In genomic region chr10:79920056-79920890, GRCm38 (mm10) we compare ENCODE assay signal across 10 mouse cellular contexts. TPM values are rescaled to one million over a fixed set of nuclear protein-coding genes. Genes with fewer than 3 reads are reported as not detected.
DNase-seq lines count a peak whose midpoint lies in the region; ATAC-seq and TF ChIP-seq lines count a peak whose summit lies in the region.
"Had no signal": no experiment of that assay in that cellular context is flagged by ENCODE, and none has a peak within 500 bp of the region (broad histone marks: within the 10 kb centered on the region; RNA-seq: fewer than 3 reads in every experiment).

No protein-coding gene starts in this region.

- no peak for TF ChIP-seq CTCF in stomach, postnatal 0 days (IDR thresholded peaks at IDR 0.05; ENCODE audit: low read depth)

- peak; percentile 49 for DNase-seq in embryo, embryonic 10 days (ENCODE audit: low spot score)
- DNase-seq in embryo, embryonic 11 days: no peak
- DNase-seq in stomach, postnatal 0 days (ENCODE audit: low spot score): no peak
- no peak for DNase-seq in limb, embryonic 14.5 days (ENCODE audit: low spot score)
- DNase-seq in urinary bladder, adult 2 months (ENCODE audit: low spot score): no peak
- no peak for DNase-seq in adrenal gland, adult 18-20 months (ENCODE audit: low spot score in 2 of 2)
- DNase-seq in right cerebral cortex, postnatal 10 days (ENCODE audit: low spot score in 2 of 2): no peak

- no peak for ATAC-seq in stomach, embryonic 14.5 days (ENCODE audit: insufficient number of reproducible peaks, insufficient read depth, low FRiP score, low read depth)
- ATAC-seq in stomach, postnatal 0 days (ENCODE audit: low FRiP score, low TSS enrichment): no peak
- no peak for ATAC-seq in limb, embryonic 14.5 days (ENCODE audit: low FRiP score, low read depth)

- H3K27me3 ChIP-seq in stomach, embryonic 14.5 days (ENCODE audit: control insufficient read depth, insufficient read depth, low read length): peaks cover 50% of the 10 kb centered on the region
- peaks cover 2% of the 10 kb centered on the region; the same call in 1 of the 2 replicates for H3K27me3 ChIP-seq in stomach, postnatal 0 days (ENCODE audit: control insufficient read depth, insufficient read depth, low read length)
- peaks cover 61% of the 10 kb centered on the region for H3K27me3 ChIP-seq in limb, embryonic 14.5 days (ENCODE audit: control insufficient read depth, insufficient read depth, low read length)

- no peak overlapping the region for H3K27ac ChIP-seq in stomach, embryonic 14.5 days (ENCODE audit: low read length)
- H3K27ac ChIP-seq in stomach, postnatal 0 days (replicated peaks): no peak overlapping the region
- no peak overlapping the region for H3K27ac ChIP-seq in limb, embryonic 14.5 days (replicated peaks; ENCODE audit: low read depth, low read length)

- no peak for TF ChIP-seq EP300 in stomach, postnatal 0 days (optimal IDR thresholded peaks at IDR 0.05)

- 17% methylated on average over 26 of the region's 26 CpGs for WGBS in stomach, embryonic 14.5 days
- 33% methylated on average over 24 of the region's 26 CpGs for WGBS in stomach, postnatal 0 days
- WGBS in limb, embryonic 14.5 days: 22% methylated on average over 26 of the region's 26 CpGs

- no peaks in the 10 kb centered on the region for H3K9me3 ChIP-seq in stomach, embryonic 14.5 days (ENCODE audit: control insufficient read depth, low read depth, low read length)
- H3K9me3 ChIP-seq in stomach, postnatal 0 days (ENCODE audit: control insufficient read depth, low read length): no peaks in the 10 kb centered on the region
- no peaks in the 10 kb centered on the region for H3K9me3 ChIP-seq in limb, embryonic 14.5 days (ENCODE audit: control insufficient read depth, low read length)

- no peaks in the 10 kb centered on the region for H3K36me3 ChIP-seq in stomach, embryonic 14.5 days (ENCODE audit: control insufficient read depth, insufficient read depth, low read length)
- no peaks in the 10 kb centered on the region for H3K36me3 ChIP-seq in stomach, postnatal 0 days (ENCODE audit: control insufficient read depth, insufficient read depth, low read length)
- no peaks in the 10 kb centered on the region for H3K36me3 ChIP-seq in limb, embryonic 14.5 days (ENCODE audit: control insufficient read depth, insufficient read depth, low read length)

- peaks cover 35% of the 10 kb centered on the region for H3K4me1 ChIP-seq in stomach, embryonic 14.5 days (ENCODE audit: control insufficient read depth, insufficient read depth, low read length)
- peaks cover 3% of the 10 kb centered on the region; the same call in 1 of the 2 replicates for H3K4me1 ChIP-seq in stomach, postnatal 0 days (replicated peaks; ENCODE audit: control insufficient read depth, insufficient read depth)
- H3K4me1 ChIP-seq in limb, embryonic 14.5 days (ENCODE audit: control insufficient read depth, insufficient read depth, low read length): peaks cover 19% of the 10 kb centered on the region

- peak overlapping the region; percentile 42; the same call in 1 of the 2 replicates for H3K4me2 ChIP-seq in stomach, embryonic 14.5 days (replicated peaks; ENCODE audit: low read depth, low read length)
- no peak overlapping the region for H3K4me2 ChIP-seq in stomach, postnatal 0 days (replicated peaks; ENCODE audit: low read depth)
- H3K4me2 ChIP-seq in limb, embryonic 14.5 days (replicated peaks; ENCODE audit: low read depth, low read length, severe bottlenecking): peak overlapping the region; percentile 40; the same call in 1 of the 2 replicates

- no peak overlapping the region for H3K9ac ChIP-seq in stomach, embryonic 14.5 days (replicated peaks; ENCODE audit: low read depth, low read length)
- H3K9ac ChIP-seq in stomach, postnatal 0 days (ENCODE audit: low read length): no peak overlapping the region
- no peak overlapping the region for H3K9ac ChIP-seq in limb, embryonic 14.5 days (ENCODE audit: low read depth, low read length, severe bottlenecking)

- TF ChIP-seq POLR2A in limb, embryonic 14.5 days (IDR thresholded peaks at IDR 0.05; ENCODE audit: borderline replicate concordance, extremely low read depth, insufficient read depth, insufficient read length): no peak

- no peak overlapping the region for H3K4me3 ChIP-seq in stomach, embryonic 14.5 days (ENCODE audit: low read depth, low read length)
- no peak overlapping the region; the same call in 1 of the 2 replicates for H3K4me3 ChIP-seq in stomach, postnatal 0 days (ENCODE audit: low read depth, low read length)
- H3K4me3 ChIP-seq in limb, embryonic 14.5 days (replicated peaks; ENCODE audit: low read length): peak overlapping the region; percentile 24

RNA-seq across cellular contexts. Expression of gene R3hdm4, which starts 0.7 kb away (rescaled TPM):
- polyA plus RNA-seq in stomach, embryonic 14.5 days (2014; fragmentation: Nextera tagmentation; extraction: Ambion mirVana): 143 and 151 TPM in 2 replicates
- 160 and 174 TPM in 2 replicates for polyA plus RNA-seq in stomach, postnatal 0 days (2015; fragmentation: Nextera tagmentation; extraction: Ambion mirVana)
- 158 and 219 TPM in 2 replicates for polyA plus RNA-seq in limb, embryonic 14.5 days (2012; rRNA removed)
- 141 and 152 TPM in 2 replicates for polyA plus RNA-seq in limb, embryonic 14.5 days (2014; fragmentation: Nextera tagmentation; extraction: Ambion mirVana)
- polyA plus RNA-seq in urinary bladder, adult 2 months (2012; rRNA removed): 140 and 147 TPM in 2 replicates
- total RNA-seq in adrenal gland, adult 18-20 months (2021): 100 to 1,000 TPM in 1 of 2 experiments, 10 to 100 TPM in 1; 92.0 to 107 TPM

RNA-seq across cellular contexts. Expression of gene Kiss1r, which starts 3.5 kb away (rescaled TPM):
- polyA plus RNA-seq in stomach, embryonic 14.5 days (2014; fragmentation: Nextera tagmentation; extraction: Ambion mirVana): 0.81 and 1.0 TPM in 2 replicates
- polyA plus RNA-seq in stomach, postnatal 0 days (2015; fragmentation: Nextera tagmentation; extraction: Ambion mirVana): 0.79 and 0.99 TPM in 2 replicates
- 2.5 and 2.8 TPM in 2 replicates for polyA plus RNA-seq in limb, embryonic 14.5 days (2012; rRNA removed)
- 0.17 and 0.26 TPM in 2 replicates for polyA plus RNA-seq in limb, embryonic 14.5 days (2014; fragmentation: Nextera tagmentation; extraction: Ambion mirVana)
- polyA plus RNA-seq in urinary bladder, adult 2 months (2012; rRNA removed): 5.5 and 5.7 TPM in 2 replicates
- total RNA-seq in adrenal gland, adult 18-20 months (2021): 1 to 10 TPM; 1.0 to 2.2 TPM

RNA-seq across cellular contexts. Expression of gene Arid3a, which starts 6.6 kb away (rescaled TPM):
- 12.7 and 14.0 TPM in 2 replicates for polyA plus RNA-seq in stomach, embryonic 14.5 days (2014; fragmentation: Nextera tagmentation; extraction: Ambion mirVana)
- 3.2 and 3.5 TPM in 2 replicates for polyA plus RNA-seq in stomach, postnatal 0 days (2015; fragmentation: Nextera tagmentation; extraction: Ambion mirVana)
- polyA plus RNA-seq in limb, embryonic 14.5 days (2012; rRNA removed): 8.6 and 12.6 TPM in 2 replicates
- polyA plus RNA-seq in limb, embryonic 14.5 days (2014; fragmentation: Nextera tagmentation; extraction: Ambion mirVana): 4.8 and 5.0 TPM in 2 replicates
- polyA plus RNA-seq in urinary bladder, adult 2 months (2012; rRNA removed): 3.8 and 4.1 TPM in 2 replicates
- 1 to 10 TPM; 3.6 to 4.3 TPM for total RNA-seq in adrenal gland, adult 18-20 months (2021)

RNA-seq across cellular contexts. Expression of gene Gm26602, which starts 9.6 kb away (rescaled TPM):
- 5.3 TPM in 1 of 2 replicates, not detected in the other for polyA plus RNA-seq in stomach, embryonic 14.5 days (2014; fragmentation: Nextera tagmentation; extraction: Ambion mirVana)
- 8.9 and 18.0 TPM in 2 replicates for polyA plus RNA-seq in stomach, postnatal 0 days (2015; fragmentation: Nextera tagmentation; extraction: Ambion mirVana)
- polyA plus RNA-seq in limb, embryonic 14.5 days (2012; rRNA removed): not detected in 2 replicates
- 6.6 TPM in 1 of 2 replicates, not detected in the other for polyA plus RNA-seq in limb, embryonic 14.5 days (2014; fragmentation: Nextera tagmentation; extraction: Ambion mirVana)
- polyA plus RNA-seq in urinary bladder, adult 2 months (2012; rRNA removed): not detected in 2 replicates
- total RNA-seq in adrenal gland, adult 18-20 months (2021): not detected
- total RNA-seq: left cerebral cortex, adult 18-20 months had no signal
- polyA plus RNA-seq: C2C12 had no signal

RNA-seq across cellular contexts. Expression of gene Med16, which starts 11.6 kb away (rescaled TPM):
- polyA plus RNA-seq in stomach, embryonic 14.5 days (2014; fragmentation: Nextera tagmentation; extraction: Ambion mirVana): 43.4 and 46.4 TPM in 2 replicates
- 25.6 and 29.7 TPM in 2 replicates for polyA plus RNA-seq in stomach, postnatal 0 days (2015; fragmentation: Nextera tagmentation; extraction: Ambion mirVana)
- 54.6 and 73.8 TPM in 2 replicates for polyA plus RNA-seq in limb, embryonic 14.5 days (2012; rRNA removed)
- 33.4 and 38.3 TPM in 2 replicates for polyA plus RNA-seq in limb, embryonic 14.5 days (2014; fragmentation: Nextera tagmentation; extraction: Ambion mirVana)
- polyA plus RNA-seq in urinary bladder, adult 2 months (2012; rRNA removed): 31.7 and 40.9 TPM in 2 replicates
- 10 to 100 TPM; 32.7 to 40.7 TPM for total RNA-seq in adrenal gland, adult 18-20 months (2021)
